Mouse (Mus musculus): ENCODE measurements at regions not wholly inside any gene's neighbourhood (a gene's known extent, or its start where the extent isn't known, plus 50 kb on each side); places are given as distances from the start of the nearest gene placed in this dataset.

DNA sequence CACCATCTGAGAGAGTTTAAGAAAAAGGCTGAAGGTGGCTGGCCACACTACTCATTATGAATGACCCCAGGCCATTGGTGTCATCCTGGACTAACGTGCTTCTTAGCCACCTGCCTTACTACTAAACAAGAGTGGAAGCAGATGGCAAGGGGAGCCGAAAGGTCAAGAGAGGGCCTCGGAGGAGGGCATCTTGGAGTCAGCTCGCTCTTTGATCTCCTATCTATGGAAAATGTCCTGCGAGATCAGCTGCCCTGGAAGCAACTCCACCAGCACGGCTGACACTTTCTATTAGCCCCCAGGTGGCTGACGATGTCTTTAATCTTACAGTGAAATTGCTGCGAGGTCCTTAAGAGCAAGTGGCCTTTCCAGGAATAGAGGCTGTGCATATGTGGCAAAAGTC lies 179.3 kb downstream of the Csl start:
- no peak for DNase-seq (ENCODE audit: low read depth, low spot score)

DNA sequence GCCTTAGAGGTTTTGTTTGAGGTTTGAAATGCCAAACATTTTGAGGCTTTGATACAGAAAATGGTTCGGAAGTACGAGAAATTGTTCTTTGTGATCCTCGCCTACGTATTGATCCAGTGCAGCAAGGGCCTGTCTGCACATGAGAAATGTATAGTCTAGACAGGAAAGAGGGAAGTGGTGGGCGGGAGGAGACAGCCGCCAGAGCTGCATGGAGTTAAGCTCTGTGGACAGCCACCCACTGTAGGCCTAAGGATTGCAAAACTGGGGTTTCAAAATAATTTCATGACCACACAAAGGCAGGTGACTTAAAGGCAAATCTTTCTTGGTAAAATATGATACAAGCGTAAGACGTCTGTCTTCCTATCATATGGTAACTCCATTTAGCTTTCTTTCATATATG lies 178.4 kb downstream of the Csl start:
- DNase-seq (ENCODE audit: low read depth, low spot score): no peak

DNA sequence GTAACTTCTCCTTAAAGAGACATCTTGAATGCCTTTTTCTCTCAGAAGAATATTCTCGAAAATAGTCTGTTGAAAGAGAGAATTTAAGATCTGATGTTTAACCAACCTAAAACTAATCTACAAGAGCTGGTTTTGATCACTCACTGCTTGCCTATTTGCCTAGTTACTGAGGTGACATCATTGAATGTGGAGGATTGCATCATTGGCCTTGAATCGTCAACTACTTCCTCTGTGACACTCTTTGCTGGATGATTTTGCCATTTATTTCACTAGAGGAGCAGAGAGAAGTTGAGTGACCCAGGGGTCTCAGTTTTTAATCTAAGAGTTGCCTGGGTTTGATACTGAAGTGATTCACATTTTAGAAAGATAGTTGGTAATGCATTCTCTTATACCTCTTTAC lies 174.6 kb downstream of the Csl start:
- DNase-seq (ENCODE audit: low read depth, low spot score): no peak

GRCm38 (mm10) chr10:99592220-99592619 lies 167.2 kb downstream of the Csl start:
- DNase-seq (ENCODE audit: low read depth, low spot score): no peak

DNA sequence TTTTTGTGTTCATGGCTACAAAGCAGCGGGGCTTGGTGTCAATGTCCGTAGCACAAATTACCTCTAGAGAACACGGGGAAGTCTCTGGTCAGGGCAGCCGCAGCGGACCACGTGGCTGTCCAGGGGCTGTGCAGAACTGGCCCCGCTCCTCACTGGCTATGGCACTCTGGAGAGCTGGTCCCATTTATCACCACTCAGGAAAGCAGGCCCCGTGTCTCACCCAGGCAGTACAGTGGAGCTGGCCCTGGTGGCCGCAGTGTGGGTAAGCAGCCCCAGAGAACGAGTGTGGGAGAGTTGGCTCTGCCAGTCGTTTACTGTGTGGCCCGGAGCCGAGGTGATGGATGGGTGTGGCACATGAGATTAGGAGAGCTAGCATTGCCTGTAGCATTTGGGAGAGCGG lies 163.8 kb downstream of the Csl start:
- no peak for DNase-seq (ENCODE audit: low read depth, low spot score)

- peak; percentile 46 for DNase-seq (ENCODE audit: low read depth, low spot score)
Measured at GRCm38 (mm10) chr10:99599142-99600120, 160.0 kb downstream of the Csl start.

GRCm38 (mm10) chr10:99602331-99602730 lies 157.1 kb downstream of the Csl start:
- DNase-seq (ENCODE audit: low read depth, low spot score): no peak

DNA sequence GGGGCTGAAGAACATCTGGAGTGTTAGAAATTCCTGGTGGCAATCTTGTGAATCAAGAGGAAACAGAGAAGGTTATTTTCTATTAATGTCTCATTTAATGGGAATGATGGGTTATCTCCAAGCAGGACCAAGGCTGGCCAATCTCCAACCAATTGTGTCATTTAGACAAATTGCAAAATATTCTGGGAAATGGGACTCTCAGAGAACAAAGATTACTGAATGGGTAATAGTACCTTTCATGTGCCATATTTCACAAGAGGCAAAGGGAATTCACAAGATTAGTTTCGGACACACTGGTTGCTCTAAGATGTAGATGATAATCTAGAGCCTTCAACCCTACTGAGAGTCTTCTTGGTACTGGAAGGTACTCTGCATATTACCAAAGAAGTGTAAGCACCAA lies 155.3 kb downstream of the Csl start:
- no peak for DNase-seq (ENCODE audit: low read depth, low spot score)

- DNase-seq (ENCODE audit: low read depth, low spot score): no peak
Measured at GRCm38 (mm10) chr10:99608477-99608876, 151.0 kb downstream of the Csl start.

- DNase-seq (ENCODE audit: low read depth, low spot score): peak; percentile 33
Measured at GRCm38 (mm10) chr10:99609420-99609819, 150.0 kb downstream of the Csl start.

DNA sequence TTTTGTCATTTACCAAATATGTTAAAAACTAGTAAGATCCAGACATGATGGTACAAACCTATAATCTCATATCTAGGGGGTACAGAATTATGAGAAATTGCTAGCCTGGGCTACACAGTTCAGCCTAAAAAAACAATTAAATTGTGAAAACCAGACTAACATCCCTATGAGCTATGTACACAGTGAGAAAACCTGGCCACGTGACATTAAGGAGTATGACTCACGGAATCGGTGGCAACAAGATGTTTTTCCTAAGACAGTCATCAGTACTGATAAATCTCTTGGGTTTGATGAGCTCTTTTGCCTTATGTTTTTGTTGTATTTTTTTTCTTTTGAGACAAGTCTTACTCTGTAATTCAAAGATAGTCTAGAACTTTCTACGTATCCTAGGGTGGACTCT lies 148.6 kb downstream of the Csl start:
- DNase-seq (ENCODE audit: low read depth, low spot score): no peak

DNA sequence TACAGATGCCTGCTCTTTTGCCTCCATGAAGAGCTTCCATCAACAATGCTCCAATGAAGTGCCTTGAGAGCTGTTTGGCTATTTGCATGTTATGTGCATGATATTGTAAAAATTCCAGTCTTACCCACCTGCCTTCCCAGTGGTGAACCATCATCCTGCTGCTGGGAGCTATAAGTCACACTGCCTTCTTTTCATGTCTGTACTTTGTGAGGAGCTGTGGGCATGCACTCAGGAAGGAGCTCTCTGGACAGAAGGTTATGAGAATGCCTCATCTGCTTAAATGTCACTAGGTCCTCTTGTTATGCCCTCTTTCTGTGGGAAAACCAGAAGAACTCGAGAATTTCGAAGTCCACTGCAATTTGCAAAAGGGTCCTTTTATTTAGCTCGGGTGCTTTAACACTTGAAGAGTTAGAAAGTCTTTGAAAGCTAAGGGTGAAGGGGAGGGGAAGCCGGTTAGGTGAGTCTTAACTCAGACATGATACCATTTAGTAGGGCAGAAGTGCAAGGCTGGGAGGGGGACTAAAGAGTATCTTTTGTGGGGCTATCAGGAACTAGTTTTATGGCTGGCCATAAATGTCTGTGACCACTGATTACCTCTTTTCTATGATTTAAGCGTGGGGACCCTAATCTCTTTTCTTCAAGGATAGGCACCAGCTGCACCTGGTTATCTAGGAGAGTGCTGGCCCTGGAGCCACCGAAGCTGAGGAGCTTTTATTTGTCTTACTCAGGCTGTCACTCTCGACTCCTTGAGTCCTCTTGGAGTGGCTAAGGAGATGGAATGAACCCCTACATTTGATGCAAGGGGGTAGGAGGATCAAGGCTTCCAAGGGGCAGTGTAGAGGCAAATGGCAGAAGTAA lies 144.8 kb downstream of the Csl start:
- no peak for DNase-seq (ENCODE audit: low read depth, low spot score)

DNA sequence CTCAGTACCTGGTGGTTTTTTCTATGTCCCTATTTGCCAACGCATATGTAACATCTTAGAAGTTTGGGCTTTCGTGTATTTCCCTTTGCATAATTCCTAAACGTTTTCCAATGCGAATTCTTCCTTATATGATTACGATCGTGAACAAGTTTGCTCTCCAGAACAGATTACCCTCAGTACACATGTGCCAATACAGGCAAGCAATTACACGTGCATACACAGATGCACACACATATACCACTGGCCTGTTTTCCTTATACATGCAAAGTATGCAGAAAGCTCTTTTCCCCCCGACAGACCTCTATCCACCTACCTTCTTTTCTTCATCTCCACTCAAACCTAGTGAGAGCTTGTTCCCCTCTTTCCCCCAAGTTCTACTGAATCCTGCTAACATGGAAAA lies 144.1 kb downstream of the Csl start:
- no peak for DNase-seq (ENCODE audit: low read depth, low spot score)

DNA sequence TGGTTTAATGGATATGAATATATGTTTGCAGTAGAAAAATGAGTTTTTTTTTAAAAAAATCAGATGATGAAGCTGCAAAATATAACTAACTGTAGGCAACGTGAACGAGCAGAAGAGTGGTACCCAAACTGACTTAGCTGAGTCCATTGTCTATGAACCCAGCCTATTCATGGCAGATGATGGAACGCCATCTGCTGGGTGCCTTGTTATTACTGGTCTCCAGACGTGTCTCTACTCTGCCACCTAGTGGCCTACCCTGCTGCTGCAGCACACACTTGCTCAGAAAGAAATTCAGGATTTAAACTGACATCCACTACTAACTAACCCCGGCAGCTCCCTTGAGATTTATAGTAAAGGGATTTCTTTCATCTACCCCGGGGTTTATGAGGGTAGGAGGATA lies 143.7 kb downstream of the Csl start:
- peak; percentile 65 for DNase-seq (ENCODE audit: low read depth, low spot score)

- no peak for DNase-seq (ENCODE audit: low read depth, low spot score)
Measured at GRCm38 (mm10) chr10:99617623-99618022, 141.8 kb downstream of the Csl start.

DNA sequence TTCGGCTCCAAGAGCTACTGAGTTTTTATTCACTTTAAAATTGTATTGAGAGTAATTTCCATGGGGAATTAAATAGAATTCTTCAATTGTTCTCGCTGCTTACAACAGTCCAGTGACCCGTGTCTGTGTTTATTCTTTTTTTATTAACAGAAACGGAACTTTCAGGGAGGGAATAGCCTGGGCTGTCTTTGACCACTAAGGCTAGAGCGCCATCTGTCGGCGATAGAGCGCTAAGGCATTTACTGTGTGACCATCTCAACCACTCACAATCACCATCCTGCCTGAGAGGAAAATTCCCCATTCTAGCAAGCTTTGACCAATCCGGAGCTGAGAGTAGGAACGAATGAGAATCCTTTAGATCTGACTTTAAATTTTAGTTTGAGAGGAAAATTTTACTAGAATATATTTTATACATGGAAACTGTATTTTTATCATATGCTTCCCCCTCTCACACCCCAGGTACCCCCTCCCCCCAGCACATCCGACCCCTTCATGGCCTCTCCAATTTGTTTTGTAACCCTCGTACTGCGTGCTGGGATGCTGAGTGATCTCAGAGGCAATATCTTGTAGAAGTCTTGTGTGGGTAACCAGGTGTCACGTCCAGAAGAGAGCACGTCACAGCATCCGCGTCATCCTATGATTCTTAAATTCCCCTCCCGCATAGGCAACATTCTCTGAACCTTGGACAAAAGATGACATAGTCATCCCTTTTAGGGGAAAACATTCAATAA lies 139.9 kb downstream of the Csl start:
- peak; percentile 52 for DNase-seq (ENCODE audit: low read depth, low spot score)

DNA sequence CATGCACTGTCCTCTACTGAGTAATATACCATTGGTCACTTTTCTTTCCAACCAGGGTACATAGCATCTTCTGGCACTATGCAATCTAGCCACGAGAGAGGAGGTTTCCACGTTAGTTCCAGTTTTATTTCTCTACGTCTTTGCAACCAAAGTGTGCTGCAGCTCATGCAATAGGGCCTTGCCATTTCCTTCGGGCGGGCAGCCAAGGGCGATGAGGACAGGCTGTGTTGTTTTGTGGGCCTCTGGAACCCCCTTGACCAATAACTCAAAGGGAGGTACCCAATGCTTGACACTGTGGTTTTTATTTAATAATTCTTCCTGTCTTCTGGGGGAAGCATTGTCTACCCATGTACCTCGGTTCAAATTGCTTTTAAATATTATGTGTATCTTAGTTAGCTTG lies 139.0 kb downstream of the Csl start:
- no peak for DNase-seq (ENCODE audit: low read depth, low spot score)

GRCm38 (mm10) chr10:99627355-99627754 lies 132.1 kb downstream of the Csl start:
- DNase-seq (ENCODE audit: low read depth, low spot score): no peak

GRCm38 (mm10) chr10:99632250-99632985 lies 127.0 kb downstream of the Csl start:
- DNase-seq (ENCODE audit: low read depth, low spot score): no peak

DNA sequence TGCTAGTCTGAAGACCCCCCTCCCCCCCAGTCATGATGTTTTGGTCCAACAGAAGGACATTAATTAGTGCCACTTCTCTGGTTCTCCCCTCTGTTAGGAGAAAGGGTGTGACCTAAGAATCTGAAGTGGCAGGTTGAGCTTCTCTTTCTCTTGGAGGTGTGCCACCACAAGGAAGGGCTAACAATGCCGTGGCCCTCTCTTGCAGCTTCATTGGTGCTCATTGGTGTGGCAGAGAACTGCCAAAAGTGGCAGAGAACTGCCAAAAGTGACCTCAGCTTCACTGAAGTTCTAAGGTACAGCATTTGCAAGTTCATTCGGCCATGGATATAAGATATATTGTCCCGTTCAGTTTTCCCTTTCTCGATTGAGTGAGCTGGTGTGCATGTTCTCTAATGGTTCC lies 123.7 kb downstream of the Csl start:
- DNase-seq (ENCODE audit: low read depth, low spot score): no peak

DNA sequence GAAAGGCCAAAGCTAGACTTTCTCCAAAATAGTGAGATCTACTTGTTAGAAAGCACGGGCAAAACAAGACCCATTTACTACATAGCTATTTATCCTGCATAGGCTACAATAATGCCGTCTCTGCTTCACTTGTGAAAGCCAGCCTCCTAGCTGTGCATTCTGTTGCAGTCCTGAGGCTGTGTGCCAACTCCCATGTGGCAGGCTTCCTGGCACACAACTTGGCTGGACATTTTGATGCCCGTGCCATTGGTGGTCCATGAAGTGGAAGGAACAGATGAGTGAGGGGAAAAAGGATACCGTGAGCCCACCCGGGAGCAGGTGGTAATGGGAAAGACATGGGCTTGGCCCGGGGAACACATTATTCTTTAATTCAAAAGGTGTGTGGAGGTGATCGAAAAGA lies 120.4 kb downstream of the Csl start:
- no peak for DNase-seq (ENCODE audit: low read depth, low spot score)
